Mouse (Mus musculus) kidney, adult 11 months (tissue): ENCODE measurements at regions not wholly inside any gene's neighbourhood (a gene's known extent, or its start where the extent isn't known, plus 50 kb on each side); places are given as distances from the start of the nearest gene placed in this dataset.
A peak's percentile ranks its signal among the peaks of the same experiment; 100 is the strongest.

Experiments
- DNase-seq: peaks from one replicate; pipeline ENCODE4 v3.0.0; 2022

DNA sequence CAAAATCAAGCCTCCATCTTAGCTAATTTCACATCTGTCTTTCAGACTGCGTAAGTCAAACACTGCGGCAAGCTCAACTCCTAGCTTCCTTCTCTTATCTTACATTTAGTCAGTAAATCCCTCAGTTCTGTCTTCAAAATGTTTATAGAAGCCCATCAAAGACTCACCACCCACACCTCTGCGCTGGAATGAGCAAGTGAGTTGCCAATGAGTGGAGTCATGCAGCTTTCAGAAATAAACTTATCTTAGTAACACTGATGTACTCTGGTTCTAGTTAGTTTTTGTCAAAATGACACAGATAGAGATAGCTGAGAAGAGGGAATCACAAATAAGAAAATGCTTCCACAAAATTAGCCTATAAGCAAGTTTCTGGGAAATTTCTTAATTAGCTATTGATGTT lies 280.7 kb upstream of the Prkd1 start:
- DNase-seq: no peak

DNA sequence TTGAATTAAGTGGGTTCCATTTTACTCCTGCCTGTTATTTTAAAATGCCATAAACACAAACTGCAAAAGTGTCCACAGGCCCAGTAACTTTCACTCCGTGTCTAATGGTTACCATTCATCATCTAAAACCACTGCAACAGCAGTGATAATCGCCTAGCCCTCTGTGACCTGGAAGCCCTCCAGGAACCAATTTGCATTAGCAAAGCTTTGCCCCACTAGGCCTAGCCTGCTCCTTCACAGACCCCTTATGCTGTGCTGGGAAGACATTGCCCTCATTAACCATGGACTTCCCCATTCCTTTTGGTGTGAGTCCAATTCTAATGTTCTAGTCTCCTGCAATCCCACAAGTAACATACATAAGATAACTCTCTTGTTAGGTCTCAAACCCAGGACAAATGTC lies 277.3 kb upstream of the Prkd1 start:
- DNase-seq: no peak

DNA sequence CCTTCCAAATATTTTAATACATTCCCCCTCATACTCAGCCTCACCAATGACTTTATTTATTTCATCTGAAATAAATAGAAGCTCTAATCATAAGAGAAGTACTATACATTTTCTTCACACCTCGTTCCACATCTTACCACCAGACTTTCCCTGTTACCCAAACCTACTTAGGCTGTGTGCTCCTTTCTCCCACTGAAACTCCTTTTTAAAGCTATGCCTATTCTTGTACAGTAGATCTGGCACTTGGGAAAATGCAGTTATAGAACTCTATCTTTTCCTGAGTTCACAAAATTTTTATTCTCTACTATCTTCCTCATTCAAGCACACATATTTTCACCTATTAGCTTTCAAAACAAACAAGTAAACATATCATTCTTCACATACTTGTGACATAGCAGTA lies 272.8 kb upstream of the Prkd1 start:
- no peak for DNase-seq

DNA sequence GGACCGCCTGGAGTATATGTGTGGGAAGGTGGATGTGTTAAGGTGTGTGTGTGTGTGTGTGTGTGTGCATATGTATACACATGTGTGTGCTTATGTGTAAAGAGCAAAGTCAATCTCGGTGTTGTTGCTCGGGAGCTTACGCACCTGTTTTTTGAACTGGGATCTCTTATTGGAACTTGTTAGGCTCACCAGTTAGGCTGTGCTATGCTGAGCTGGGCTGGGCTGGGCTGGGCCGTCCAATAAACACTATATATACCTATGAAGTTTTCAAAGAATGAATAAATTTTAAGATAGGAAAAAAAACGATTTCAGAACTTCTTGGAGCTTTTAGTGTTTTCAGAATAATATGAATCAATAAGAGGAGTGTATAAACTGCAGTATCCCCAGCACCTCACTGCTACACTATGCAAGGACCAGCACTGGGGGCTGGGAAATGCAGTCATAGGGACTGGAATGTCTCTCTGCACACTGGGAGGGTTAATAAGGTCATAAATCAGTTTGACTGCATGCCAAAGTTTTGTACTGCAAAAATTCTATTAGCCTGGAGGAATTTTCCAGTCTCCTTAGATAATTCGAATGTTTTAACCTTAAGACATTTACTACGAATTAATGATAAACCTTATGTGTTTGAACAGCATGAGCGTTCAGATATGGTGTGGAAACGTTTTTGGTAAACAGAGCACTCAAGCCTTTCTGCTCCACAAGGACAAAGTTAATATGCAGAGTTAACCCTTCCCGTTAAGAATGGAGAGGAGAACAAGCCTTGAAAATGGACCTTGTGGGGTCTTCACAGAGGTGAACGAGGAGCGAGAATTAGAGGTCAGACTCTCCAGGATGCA lies 250.9 kb upstream of the Prkd1 start:
- peak; percentile 35 for DNase-seq

DNA sequence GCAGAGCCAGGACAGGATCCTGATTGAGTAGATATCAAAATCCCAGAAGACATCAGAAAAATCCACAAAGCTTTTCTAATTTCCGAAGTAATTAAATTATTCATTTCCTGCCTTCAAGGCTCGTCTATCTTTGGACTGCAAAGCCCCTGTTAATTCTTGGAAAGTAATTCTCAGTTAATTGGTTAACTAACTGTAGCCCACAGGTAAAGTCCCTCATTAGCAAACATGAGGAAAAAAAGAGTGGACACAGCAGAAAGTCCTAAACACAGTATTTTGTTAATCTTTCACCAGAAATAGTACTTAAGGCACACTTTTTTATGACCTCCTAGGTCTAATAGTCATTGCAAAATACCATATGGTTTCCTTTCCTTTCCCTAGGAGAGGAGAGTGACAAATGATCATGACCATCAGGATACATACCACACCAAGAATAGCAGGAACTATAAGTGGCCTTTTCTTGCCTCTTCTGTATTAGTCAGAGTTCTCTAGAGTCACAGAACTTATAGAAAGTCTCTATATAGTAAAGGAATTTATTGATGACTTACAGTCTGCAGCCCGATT lies 248.8 kb upstream of the Prkd1 start:
- DNase-seq: no peak

DNA sequence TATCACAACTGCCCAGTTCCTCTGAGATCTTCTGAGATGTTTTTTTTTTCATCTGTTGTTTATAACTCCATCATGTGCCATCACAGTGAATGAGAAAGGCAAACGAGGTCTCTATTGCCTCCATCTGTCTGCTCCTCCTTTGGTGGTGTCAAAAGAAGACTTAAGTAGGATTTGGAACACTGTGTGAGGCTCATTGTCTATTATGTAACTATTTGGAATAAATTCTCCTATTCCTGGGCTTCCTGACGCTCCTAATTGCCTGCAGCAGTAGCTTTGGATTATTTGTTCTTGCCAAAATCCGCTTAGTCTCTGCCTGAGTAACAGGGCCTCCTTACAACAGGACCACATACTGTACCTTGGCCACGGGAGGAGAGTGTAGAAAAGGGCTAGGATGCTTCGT lies 244.7 kb upstream of the Prkd1 start:
- DNase-seq: no peak

DNA sequence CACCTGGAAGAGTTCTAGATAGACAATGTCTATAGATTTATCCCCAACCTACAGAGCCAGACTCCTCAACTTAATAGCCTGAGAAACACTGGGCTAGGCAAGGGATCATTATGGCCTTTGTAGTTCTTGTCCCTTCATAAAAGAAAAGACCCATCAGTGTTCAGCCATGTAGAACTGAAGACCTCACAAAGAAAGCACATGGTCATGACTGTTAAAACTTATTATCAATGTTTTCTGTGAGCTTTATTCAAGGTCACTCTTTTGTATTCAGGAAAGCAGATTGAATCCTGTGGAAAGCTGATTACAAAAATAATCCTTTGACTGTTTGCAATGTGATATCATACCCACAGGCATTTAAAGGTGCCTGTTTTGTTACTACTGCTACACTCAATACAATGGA lies 226.9 kb upstream of the Prkd1 start:
- DNase-seq: no peak

DNA sequence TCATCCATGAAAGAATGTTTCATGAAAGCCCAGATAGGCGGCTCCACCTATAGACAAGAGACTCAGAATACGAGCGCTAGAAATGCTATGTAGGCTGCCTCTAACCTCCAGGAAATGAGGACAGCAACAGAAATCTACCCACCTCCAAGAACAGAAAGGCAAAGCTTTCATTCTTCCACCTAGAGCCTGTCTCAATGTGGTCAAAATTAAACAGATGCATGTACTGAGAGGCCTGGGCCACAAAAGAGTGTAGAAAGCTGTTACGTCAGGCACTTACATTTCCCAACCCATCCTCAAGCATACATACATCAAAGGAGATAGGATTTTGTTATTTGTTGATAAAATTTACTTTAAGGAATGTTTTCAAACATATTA lies 225.1 kb upstream of the Prkd1 start:
- no peak for DNase-seq

DNA sequence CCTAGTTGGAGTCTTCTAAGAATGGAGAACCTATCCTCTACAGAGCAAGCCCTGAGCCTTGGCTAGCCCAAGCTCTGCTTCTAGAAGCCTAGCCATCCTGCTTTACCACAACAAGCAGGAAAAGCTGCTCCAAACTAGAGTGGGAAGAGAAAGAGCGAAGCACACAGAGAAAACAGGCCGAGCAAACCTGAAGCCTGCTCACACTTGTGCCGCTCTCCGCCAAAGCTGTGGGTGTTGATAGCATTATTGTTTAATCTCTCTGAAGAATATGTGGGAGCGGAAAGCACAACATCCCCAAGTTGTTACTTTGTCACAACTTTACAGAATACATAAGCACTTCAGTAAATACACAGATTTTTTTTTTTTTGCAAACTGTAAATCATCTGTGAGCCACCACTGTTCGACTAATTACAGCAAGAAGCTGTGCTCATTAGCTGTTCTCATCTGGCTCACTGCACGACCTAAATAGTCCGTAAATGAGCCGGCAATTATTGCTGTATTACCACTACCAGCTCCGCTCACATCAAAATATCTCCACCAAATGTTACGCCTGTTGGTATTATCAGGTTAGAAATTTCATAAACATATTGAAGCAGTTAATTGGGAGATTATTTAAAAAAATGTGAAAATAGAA lies 224.6 kb upstream of the Prkd1 start:
- no peak for DNase-seq

DNA sequence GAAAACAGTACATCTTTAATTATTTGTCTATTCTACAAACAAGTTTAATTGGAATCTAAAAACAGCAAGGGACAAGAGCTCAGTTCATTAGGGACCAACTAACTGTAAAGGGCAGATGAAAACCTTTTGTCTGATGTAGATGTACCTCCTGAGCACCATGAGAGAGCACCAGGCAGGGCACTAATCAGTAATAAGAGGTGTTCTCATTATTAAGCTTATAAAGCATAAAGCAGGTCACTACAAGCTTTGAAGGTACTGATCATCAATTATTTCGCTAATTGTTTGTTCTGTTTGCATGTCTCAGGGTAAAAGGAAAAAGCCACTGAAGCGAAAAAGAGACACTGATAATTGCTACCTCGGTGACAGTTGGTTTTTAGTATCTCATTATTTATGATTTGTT lies 202.7 kb upstream of the Prkd1 start:
- DNase-seq: no peak

DNA sequence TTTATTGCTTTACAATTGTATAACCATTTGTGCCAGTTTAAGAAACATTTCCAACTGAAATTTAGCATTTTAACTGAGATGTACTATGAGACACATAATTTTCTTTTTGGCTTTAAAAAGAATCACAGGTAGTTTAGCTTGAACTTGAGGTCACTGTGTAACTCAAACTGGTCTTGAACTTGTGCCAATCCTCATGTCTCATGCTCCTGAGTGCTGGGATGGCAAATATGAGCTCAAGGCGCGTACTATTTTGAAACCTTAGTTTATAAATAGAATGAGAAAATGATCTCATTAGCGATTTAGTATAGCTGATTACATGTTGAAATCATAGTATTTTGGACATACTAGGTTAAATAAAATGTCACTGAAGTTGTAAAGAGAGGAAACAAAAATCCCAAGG lies 199.1 kb upstream of the Prkd1 start:
- DNase-seq: no peak

DNA sequence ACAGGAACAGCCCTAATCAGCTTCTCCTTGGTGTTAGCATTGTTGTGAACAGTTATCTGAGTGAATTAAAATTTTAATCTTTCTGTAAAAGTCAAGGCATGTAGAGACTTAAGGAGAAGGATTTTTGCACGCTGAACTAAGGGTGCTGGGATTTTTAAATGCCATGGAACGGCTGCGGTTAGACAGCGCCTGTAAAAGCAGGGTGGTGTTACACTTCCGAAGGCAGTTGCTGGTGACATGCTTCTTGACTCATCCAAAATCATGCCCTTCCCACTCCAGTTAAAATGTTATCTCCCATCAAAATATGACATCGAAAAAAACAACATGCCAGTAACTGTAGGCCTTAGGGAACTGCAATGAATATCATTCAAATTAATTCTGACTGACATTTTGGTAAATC lies 193.8 kb upstream of the Prkd1 start:
- DNase-seq: no peak

DNA sequence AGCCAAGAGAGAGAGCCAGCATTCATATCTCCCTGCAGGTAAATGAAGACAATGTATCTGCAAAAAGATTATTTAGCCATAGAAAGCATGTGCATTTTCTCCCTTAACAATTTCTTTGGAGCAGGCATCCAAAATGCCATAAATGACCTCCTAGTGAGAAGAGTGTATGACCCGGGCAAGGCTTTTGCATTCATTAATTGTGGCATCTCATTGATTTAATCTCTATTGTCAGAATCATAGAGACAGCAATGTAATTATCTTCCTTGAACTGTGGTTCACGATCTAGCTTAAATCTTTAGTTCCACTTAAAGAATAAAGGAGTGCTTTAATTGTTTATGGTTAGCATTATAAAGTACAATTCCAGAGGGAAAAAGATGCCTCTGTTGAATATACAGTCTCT lies 190.5 kb upstream of the Prkd1 start:
- DNase-seq: no peak

DNA sequence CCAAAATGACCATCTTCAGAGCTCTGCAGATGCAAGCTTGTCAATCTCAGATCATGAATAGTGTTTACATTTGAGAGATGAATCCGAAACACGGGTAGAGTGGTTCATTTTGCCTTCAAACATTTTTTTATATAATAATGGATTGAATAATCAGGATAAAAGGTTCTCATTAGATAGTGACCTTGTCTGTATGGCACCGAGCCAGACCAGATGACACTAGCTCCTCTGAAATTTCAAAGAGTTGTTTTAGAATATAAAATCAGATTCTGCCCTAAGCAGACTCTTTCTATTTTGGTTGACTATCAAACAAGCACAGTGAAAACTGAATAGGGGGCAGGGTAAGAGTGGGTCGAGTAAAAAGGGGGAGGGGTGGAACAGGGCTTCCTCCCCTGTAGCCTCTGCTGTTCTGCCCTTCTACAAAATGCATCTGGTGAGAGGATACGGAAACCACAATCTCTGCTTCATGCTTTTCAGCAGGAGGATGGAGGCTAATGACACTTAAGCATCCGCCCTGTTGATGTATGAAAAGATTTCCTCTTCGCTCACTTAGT lies 159.9 kb upstream of the Prkd1 start:
- DNase-seq: no peak

DNA sequence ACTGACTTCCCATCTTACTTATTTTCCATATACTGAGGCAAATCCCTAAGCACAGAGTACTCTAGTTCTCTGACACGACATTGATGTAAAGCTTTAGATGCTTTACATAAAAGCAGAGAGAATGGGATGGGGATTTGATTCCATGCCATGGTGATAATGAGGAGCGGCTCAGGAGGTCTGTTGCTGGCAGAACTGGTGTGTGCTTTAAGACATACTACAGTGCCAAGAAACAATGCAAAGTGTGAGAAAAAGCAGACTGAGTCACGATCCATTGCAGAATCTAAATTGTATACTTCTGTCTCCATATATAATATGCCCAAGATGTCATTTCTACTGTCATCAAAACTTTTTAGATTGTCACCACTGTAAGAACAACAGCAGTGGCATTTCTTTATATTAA lies 155.5 kb upstream of the Prkd1 start:
- DNase-seq: no peak

DNA sequence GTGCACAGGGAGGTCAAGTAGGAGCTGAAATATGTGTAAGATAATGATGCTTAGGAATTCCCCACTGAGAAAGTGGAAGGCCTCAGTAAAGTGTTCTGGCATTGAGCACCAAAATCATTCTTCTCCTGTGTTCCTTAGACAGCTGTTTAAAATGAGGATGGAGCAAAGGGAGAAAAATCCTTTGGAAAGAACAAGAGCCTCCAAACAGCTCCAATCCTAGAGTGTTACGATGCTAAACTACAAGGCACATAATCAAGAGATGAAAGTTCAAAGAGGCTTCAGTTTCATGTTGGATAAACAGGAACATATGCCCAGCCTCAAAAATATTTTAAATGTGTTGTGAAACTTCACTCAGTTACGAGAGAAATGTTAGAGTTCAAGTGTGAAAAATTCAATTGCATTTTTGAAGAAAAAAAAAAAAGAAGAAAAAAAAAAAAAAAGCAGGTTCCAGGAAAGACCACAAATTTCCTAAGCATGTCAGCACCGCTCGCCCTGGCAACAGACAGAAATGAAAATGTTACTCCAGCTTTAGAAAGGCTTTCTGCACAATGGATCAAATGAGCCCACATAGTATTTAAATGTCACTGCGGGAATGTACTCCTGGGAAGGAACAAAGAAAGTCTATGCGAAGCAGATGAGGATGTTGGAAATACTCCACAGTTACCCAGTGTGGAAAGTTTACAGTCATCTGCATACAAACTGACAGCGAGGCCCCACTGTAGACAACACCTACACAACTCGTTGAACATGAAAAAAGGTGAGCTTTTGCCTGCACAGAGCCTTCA lies 116.5 kb upstream of the Prkd1 start:
- DNase-seq: no peak

DNA sequence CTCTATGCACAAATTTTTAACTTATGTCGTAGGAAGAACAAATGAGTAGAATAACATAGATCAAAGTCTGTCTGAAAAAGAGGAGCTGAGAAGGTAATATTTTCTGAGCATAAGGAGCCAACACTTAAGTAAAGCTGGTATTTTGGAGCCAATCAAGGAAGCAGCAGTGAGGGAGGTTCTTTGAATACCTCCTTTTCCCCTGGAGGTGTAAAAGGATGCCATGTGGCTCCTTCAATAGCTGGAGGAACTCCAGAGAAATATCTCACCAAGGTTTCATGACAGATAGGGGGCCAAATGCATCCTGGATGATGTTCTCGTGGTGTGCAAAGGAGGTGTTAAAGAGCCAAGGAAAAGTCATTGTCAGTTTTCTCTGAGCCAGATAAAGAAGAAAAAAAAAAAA lies 115.6 kb upstream of the Prkd1 start:
- no peak for DNase-seq

DNA sequence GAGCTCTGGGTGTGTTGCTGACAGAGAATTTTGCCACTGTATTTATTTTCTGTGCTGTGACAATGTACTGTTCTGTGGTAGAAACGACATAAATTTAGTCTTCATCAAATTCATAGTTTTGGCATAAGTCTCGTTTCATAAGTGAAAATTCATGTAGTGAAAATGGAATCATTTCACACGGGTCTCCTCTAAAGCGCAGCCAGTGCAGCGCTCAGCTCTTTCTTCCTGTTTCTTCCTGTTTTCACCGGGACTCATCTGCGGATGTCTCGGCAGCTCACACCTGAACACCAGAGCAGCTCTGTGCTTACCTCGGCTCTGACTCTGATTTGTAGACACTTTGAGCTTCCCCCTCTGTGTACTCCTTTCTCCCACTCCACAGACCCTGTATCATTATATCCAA lies 85.2 kb upstream of the Prkd1 start:
- no peak for DNase-seq

DNA sequence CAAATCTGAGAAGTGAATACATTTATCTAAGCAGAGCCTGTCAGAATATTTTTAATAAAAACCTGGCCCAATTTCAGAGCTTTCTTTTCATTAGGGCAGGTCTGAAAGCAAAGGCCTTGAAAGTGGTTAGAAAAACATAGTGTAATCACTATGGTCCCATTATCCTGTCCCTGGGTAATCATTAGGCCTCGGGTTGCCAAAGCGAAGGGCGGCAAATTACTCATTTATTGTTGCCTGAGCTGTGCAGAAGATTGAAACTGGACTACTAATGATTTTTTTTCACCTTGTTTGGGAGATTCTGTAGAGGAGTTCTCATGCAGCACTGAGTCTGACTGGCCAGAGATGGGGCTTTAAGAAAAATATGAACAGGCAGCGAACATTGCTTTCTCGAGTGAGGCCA lies 63.7 kb upstream of the Prkd1 start:
- DNase-seq: no peak

DNA sequence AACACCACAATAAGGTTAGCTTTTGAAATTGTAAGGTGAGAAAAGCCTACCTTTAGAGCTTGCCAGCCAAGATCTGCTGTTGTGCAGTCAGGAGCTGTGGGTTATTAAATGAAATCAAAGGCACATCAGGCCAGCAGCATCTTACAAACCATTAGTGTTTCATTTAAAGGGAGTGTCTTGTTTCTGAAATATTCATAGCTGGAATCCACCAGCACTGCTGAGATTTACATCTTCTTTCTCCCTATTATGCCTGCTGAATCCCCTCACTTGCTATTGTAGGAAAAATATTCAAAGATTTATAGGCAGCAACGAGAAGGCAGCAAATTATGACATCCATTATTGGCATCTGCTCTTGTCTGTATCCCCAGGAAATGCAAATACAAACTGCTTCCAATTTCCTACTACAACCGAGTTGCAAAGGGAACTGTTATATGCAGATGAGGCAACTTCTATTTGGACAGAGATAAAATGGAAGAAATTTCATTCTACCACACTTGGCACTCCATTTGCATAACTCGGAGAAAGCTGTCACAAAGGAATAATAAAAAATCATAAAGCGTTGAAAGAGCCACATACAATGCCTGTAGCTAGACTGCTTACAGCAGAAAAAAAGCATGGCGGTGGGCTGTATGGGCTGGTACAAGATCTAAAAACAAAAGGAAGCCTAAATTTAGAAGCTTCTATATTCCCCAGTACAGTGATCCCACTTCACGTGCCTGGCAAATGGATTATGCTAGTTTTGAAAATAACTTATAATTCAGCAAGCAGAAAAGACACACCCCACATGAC lies 60.3 kb upstream of the Prkd1 start:
- no peak for DNase-seq

DNA sequence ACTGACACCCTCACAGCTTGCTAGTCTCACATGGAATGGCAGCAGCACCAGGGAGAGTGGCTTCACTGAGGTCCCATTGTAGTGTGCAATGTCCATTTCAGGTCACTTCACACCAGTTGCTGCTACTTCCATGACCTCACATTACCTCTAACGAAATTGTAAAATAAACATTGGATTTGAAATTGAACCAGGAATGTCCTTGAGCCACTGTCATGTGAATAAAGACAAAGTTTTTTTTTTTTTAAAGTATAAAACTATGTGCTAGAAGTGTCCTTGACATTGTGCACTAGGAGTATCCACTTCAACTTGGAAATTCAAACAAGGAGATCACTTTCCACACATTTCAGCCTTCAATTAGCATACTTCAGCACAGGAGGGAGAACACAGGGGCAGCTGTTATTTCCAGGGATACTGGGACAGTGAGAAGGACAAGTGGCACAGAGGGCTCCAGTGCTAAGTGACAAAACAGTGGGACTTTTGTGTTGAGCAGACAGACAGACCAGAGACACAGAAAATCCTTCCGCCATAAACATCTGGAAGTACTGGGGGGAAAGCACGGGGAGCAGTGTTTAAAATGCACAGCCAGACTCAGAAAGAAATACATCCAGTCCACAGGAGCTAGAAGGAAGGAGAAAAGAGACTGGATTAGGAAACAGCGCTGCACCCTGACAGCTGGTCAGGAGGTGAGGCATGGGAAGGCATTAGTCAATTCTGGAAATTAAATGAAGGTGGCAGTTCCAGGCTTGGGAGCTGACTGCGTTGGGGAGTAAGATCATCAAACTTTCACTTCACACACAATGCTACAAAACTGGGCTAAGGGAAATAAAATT lies 49.9 kb upstream of the Prkd1 start:
- DNase-seq: no peak
